In genomic region chr15:20403596-20403995, GRCm38 (mm10) we compare ENCODE assay signal across 14 mouse cellular contexts. TPM values are rescaled to one million over a fixed set of nuclear protein-coding genes. Genes with fewer than 3 reads are reported as not detected.
DNase-seq lines count a peak whose midpoint lies in the region; ATAC-seq and TF ChIP-seq lines count a peak whose summit lies in the region.
"Had no signal": no experiment of that assay in that cellular context is flagged by ENCODE, and none has a peak within 500 bp of the region (broad histone marks: within the 10 kb centered on the region; RNA-seq: fewer than 3 reads in every experiment).

No protein-coding gene starts in this region.

- peak; percentile 20 for DNase-seq in hindbrain, embryonic 11.5 days (ENCODE audit: low spot score)
- DNase-seq in hindbrain, embryonic 10.5 days (ENCODE audit: low spot score): no peak
- DNase-seq in lung, embryonic 14.5 days: peak; percentile 41
- DNase-seq in lung, postnatal 10 days: no peak
- DNase-seq in R1 (ENCODE audit: low read depth, low spot score): peak; percentile 5
- peak; percentile 19 for DNase-seq in retina, postnatal 1 day
- no peak for DNase-seq in thymus, postnatal 0 days (ENCODE audit: low spot score)
- DNase-seq in heart, postnatal 14 days: no peak
- DNase-seq: cerebellum, postnatal 25 days; kidney, adult 11 months; liver, embryonic 13.5 days had no signal

- no peaks in the 10 kb centered on the region for H3K36me3 ChIP-seq in hindbrain, embryonic 11.5 days (ENCODE audit: control insufficient read depth, insufficient read depth, low read length)
- no peaks in the 10 kb centered on the region for H3K36me3 ChIP-seq in hindbrain, embryonic 10.5 days
- no peaks in the 10 kb centered on the region for H3K36me3 ChIP-seq in lung, embryonic 14.5 days (ENCODE audit: insufficient read depth)
- H3K36me3 ChIP-seq: heart, embryonic 13.5 days; liver, embryonic 13.5 days had no signal

- H3K9ac ChIP-seq in hindbrain, embryonic 11.5 days (ENCODE audit: low read depth, low read length): no peak overlapping the region
- no peak overlapping the region for H3K9ac ChIP-seq in lung, embryonic 14.5 days
- H3K9ac ChIP-seq: heart, embryonic 13.5 days; liver, embryonic 13.5 days had no signal

- H3K4me1 ChIP-seq in hindbrain, embryonic 11.5 days (replicated peaks; ENCODE audit: control insufficient read depth, insufficient read depth, low read length): no peaks in the 10 kb centered on the region
- no peaks in the 10 kb centered on the region for H3K4me1 ChIP-seq in hindbrain, embryonic 10.5 days (replicated peaks)
- no peaks in the 10 kb centered on the region for H3K4me1 ChIP-seq in lung, embryonic 14.5 days (ENCODE audit: insufficient read depth)
- H3K4me1 ChIP-seq: heart, embryonic 13.5 days; liver, embryonic 13.5 days had no signal

- H3K9me3 ChIP-seq in hindbrain, embryonic 11.5 days (ENCODE audit: control insufficient read depth, low read length): no peaks in the 10 kb centered on the region
- H3K9me3 ChIP-seq in hindbrain, embryonic 10.5 days: no peaks in the 10 kb centered on the region
- no peaks in the 10 kb centered on the region for H3K9me3 ChIP-seq in lung, embryonic 14.5 days (ENCODE audit: low read depth, low read length)
- H3K9me3 ChIP-seq: heart, embryonic 13.5 days; liver, embryonic 13.5 days had no signal

- H3K4me3 ChIP-seq in hindbrain, embryonic 11.5 days (ENCODE audit: low read depth, low read length): no peak overlapping the region
- H3K4me3 ChIP-seq in hindbrain, embryonic 10.5 days: no peak overlapping the region
- H3K4me3 ChIP-seq in lung, embryonic 14.5 days (ENCODE audit: low read depth, low read length): no peak overlapping the region
- H3K4me3 ChIP-seq: heart, embryonic 13.5 days; liver, embryonic 13.5 days had no signal

- H3K27ac ChIP-seq in hindbrain, embryonic 11.5 days (ENCODE audit: low read depth, low read length): no peak overlapping the region
- no peak overlapping the region for H3K27ac ChIP-seq in hindbrain, embryonic 10.5 days
- no peak overlapping the region for H3K27ac ChIP-seq in lung, embryonic 14.5 days (ENCODE audit: low read depth)
- H3K27ac ChIP-seq: heart, embryonic 13.5 days; liver, embryonic 13.5 days had no signal

- ATAC-seq in hindbrain, embryonic 11.5 days (ENCODE audit: low FRiP score): no peak
- ATAC-seq in lung, embryonic 14.5 days (ENCODE audit: insufficient read depth): no peak

- TF ChIP-seq CTCF in lung, embryonic 14.5 days (IDR thresholded peaks at IDR 0.05; ENCODE audit: low read depth): peak; percentile 37

- H3K4me2 ChIP-seq in hindbrain, embryonic 11.5 days (replicated peaks; ENCODE audit: low read depth, low read length): no peak overlapping the region
- H3K4me2 ChIP-seq in lung, embryonic 14.5 days: no peak overlapping the region
- H3K4me2 ChIP-seq: heart, embryonic 13.5 days; liver, embryonic 13.5 days had no signal

- intact Hi-C loops in heart, postnatal 14 days (cut with DNase I): no loop called here

- 52% methylated on average over 3 of the region's 3 CpGs for WGBS in hindbrain, embryonic 11.5 days
- WGBS in hindbrain, embryonic 10.5 days: 58% methylated on average over 3 of the region's 3 CpGs
- 39% methylated on average over 3 of the region's 3 CpGs for WGBS in lung, embryonic 14.5 days

- H3K27me3 ChIP-seq in hindbrain, embryonic 11.5 days (ENCODE audit: control insufficient read depth, insufficient read depth, low read length): no peaks in the 10 kb centered on the region
- H3K27me3 ChIP-seq in hindbrain, embryonic 10.5 days (ENCODE audit: insufficient read depth, poor library complexity, severe bottlenecking): no peaks in the 10 kb centered on the region
- H3K27me3 ChIP-seq in lung, embryonic 14.5 days (ENCODE audit: insufficient read depth, low read length): no peaks in the 10 kb centered on the region
- H3K27me3 ChIP-seq: heart, embryonic 13.5 days; liver, embryonic 13.5 days had no signal

RNA-seq across cellular contexts. Expression of gene Cdh12, which starts 45.5 kb away (rescaled TPM):
- 1.2 and 1.6 TPM in 2 replicates for polyA plus RNA-seq in hindbrain, embryonic 11.5 days (2014; fragmentation: Nextera tagmentation; extraction: Ambion mirVana)
- polyA plus RNA-seq in hindbrain, embryonic 10.5 days (2016; fragmentation: Nextera tagmentation; extraction: Ambion mirVana): 0.37 and 0.78 TPM in 2 replicates
- polyA plus RNA-seq in lung, embryonic 14.5 days (2014; fragmentation: Nextera tagmentation; extraction: Ambion mirVana): 0.04 and 0.08 TPM in 2 replicates
- not detected in 2 replicates for polyA plus RNA-seq in thymus, postnatal 0 days (2015; fragmentation: Nextera tagmentation; extraction: Ambion mirVana)
- total RNA-seq in heart, postnatal 14 days (2021): not detected
- total RNA-seq: gastrocnemius, adult 18-20 months; megakaryocyte, adult 5-6 weeks had no signal
- polyA plus RNA-seq: liver, embryonic 13.5 days had no signal

Comparison
In these comparisons a context has a peak if more than half of its experiments do, and no peak if none do; other contexts are left out.
1. DNase-seq: peak in hindbrain, embryonic 11.5 days (single experiment), lung, embryonic 14.5 days (single experiment), R1 (single experiment) and retina, postnatal 1 day (single experiment); none in hindbrain, embryonic 10.5 days (single experiment), lung, postnatal 10 days (single experiment), thymus, postnatal 0 days (single experiment) and heart, postnatal 14 days (0 of 2).